Mouse (Mus musculus) forebrain, embryonic 15.5 days (tissue): ENCODE data around the gene Sox5. TPM values are rescaled to one million over a fixed set of nuclear protein-coding genes. Genes with fewer than 3 reads are reported as not detected.

Source experiments
- ATAC-seq: fragments of 200-750 bp; cut with Nextera tagmentation; replicated peaks from 2 replicates; pipeline ENCODE4 v1.8.0; 2017; ENCODE audit warnings: mild to moderate bottlenecking, moderate TSS enrichment, moderate library complexity
- H3K27ac ChIP-seq: fragments of 300-500 bp; sonication (generic); replicated peaks from 2 replicates; pipeline ENCODE4 v1.5.1; 2015; ENCODE audit warnings: mild to moderate bottlenecking, inconsistent platforms
- H3K27me3 ChIP-seq: fragments of 300-500 bp; sonication (generic); 2 replicates; pipeline ENCODE4 v1.6.1; 2015; ENCODE audit warnings: inconsistent platforms
- H3K36me3 ChIP-seq: fragments of 300-500 bp; sonication (generic); 2 replicates; pipeline ENCODE4 v1.6.1; 2015; ENCODE audit warnings: mild to moderate bottlenecking, inconsistent platforms
- H3K4me1 ChIP-seq: fragments of 300-500 bp; sonication (generic); 2 replicates; pipeline ENCODE4 v1.6.1; 2015; ENCODE audit warnings: inconsistent platforms
- H3K4me2 ChIP-seq: fragments of 300-500 bp; sonication (generic); replicated peaks from 2 replicates; pipeline ENCODE4 v1.6.1; 2015; ENCODE audit warnings: mild to moderate bottlenecking, inconsistent platforms
- H3K4me3 ChIP-seq: fragments of 300-500 bp; sonication (generic); 2 replicates; pipeline ENCODE4 v1.5.1; 2015; ENCODE audit warnings: mild to moderate bottlenecking, inconsistent platforms
- H3K9ac ChIP-seq: fragments of 300-500 bp; sonication (generic); replicated peaks from 2 replicates; pipeline ENCODE4 v1.6.1; 2015; ENCODE audit warnings: mild to moderate bottlenecking, inconsistent platforms
- H3K9me3 ChIP-seq: fragments of 300-500 bp; sonication (generic); 2 replicates; pipeline ENCODE4 v1.6.1; 2016; ENCODE audit warnings: inconsistent platforms
- WGBS: fragments of 180-500 bp; shearing (Covaris S2); methylation state at CpG from one replicate; pipeline ENCODE4 v1.1.7; 2015; ENCODE audit warnings: mixed read lengths; 5-methylcytosine and 5-hydroxymethylcytosine counted together
- polyA plus RNA-seq: library from polyadenylated mRNA; unstranded; fragments of >200 nt; fragmentation: Nextera tagmentation; extraction: Ambion mirVana; gene quantifications from 2 replicates; pipeline ENCODE4 v1.2.1, GENCODE M21; 2015

The Sox5 gene
- polyA plus RNA-seq, 1 experiment from 2014 or later = 239 TPM

GRCm38 (mm10) chr6:144670433-144671167 is 111.2 kb downstream of the Sox5 start:
- H3K9me3 ChIP-seq = no peaks in the 10 kb centered on the region
- H3K36me3 ChIP-seq = no peaks in the 10 kb centered on the region
- no peak overlapping the region for H3K4me2 ChIP-seq
- ATAC-seq = no peak
- no peak overlapping the region for H3K9ac ChIP-seq
- H3K4me3 ChIP-seq = no peak overlapping the region
- no peak overlapping the region for H3K27ac ChIP-seq
- H3K4me1 ChIP-seq = no peaks in the 10 kb centered on the region
- 39% methylated on average over 3 of the region's 3 CpGs for WGBS
- no peaks in the 10 kb centered on the region for H3K27me3 ChIP-seq

- no peaks in the 10 kb centered on the region for H3K9me3 ChIP-seq
- ATAC-seq = no peak
- WGBS = 90% methylated on average over 6 of the region's 6 CpGs
- no peak overlapping the region for H3K4me3 ChIP-seq
- no peaks in the 10 kb centered on the region for H3K27me3 ChIP-seq
- H3K36me3 ChIP-seq = no peaks in the 10 kb centered on the region
- no peak overlapping the region for H3K4me2 ChIP-seq
- no peak overlapping the region for H3K27ac ChIP-seq
- no peaks in the 10 kb centered on the region for H3K4me1 ChIP-seq
- no peak overlapping the region for H3K9ac ChIP-seq
Measured at GRCm38 (mm10) chr6:144666617-144667016, 115.2 kb downstream of the Sox5 start.

GRCm38 (mm10) chr6:144664765-144665164 is 117.0 kb downstream of the Sox5 start:
- Histone ChIP-seq H3K27ac (no peak overlapping the region), H3K9me3 (no peaks in the 10 kb centered on the region), H3K4me2 (no peak overlapping the region), H3K9ac (no peak overlapping the region), H3K36me3 (no peaks in the 10 kb centered on the region), H3K4me3 (no peak overlapping the region), H3K27me3 (no peaks in the 10 kb centered on the region), H3K4me1 (no peaks in the 10 kb centered on the region)
- 73% methylated on average over 9 of the region's 9 CpGs for WGBS
- ATAC-seq = no peak

GRCm38 (mm10) chr6:144663516-144664074 is 118.2 kb downstream of the Sox5 start:
- Histone ChIP-seq H3K4me1 (no peaks in the 10 kb centered on the region), H3K9ac (no peak overlapping the region), H3K9me3 (no peaks in the 10 kb centered on the region), H3K27me3 (no peaks in the 10 kb centered on the region), H3K4me3 (no peak overlapping the region), H3K27ac (no peak overlapping the region), H3K4me2 (no peak overlapping the region), H3K36me3 (no peaks in the 10 kb centered on the region)
- no peak for ATAC-seq
- 63% methylated on average over 4 of the region's 4 CpGs for WGBS

GRCm38 (mm10) chr6:144659115-144660108 is 122.4 kb downstream of the Sox5 start:
- 54% methylated on average over 10 of the region's 10 CpGs for WGBS
- H3K27me3 ChIP-seq = no peaks in the 10 kb centered on the region
- H3K27ac ChIP-seq = no peak overlapping the region
- H3K9ac ChIP-seq = no peak overlapping the region
- no peak overlapping the region for H3K4me3 ChIP-seq
- H3K4me1 ChIP-seq = no peaks in the 10 kb centered on the region
- H3K36me3 ChIP-seq = no peaks in the 10 kb centered on the region
- no peaks in the 10 kb centered on the region for H3K9me3 ChIP-seq
- no peak overlapping the region for H3K4me2 ChIP-seq
- ATAC-seq = no peak

- Histone ChIP-seq H3K9me3 (no peaks in the 10 kb centered on the region), H3K4me1 (no peaks in the 10 kb centered on the region), H3K4me3 (no peak overlapping the region), H3K27me3 (no peaks in the 10 kb centered on the region), H3K9ac (no peak overlapping the region), H3K27ac (no peak overlapping the region), H3K36me3 (no peaks in the 10 kb centered on the region), H3K4me2 (no peak overlapping the region)
- no peak for ATAC-seq
- WGBS = 80% methylated on average over 5 of the region's 5 CpGs
Measured at GRCm38 (mm10) chr6:144652876-144653275, 128.9 kb downstream of the Sox5 start.

- no peak for ATAC-seq
- no peak overlapping the region for H3K4me3 ChIP-seq
- no peaks in the 10 kb centered on the region for H3K4me1 ChIP-seq
- no peaks in the 10 kb centered on the region for H3K36me3 ChIP-seq
- H3K9ac ChIP-seq = no peak overlapping the region
- WGBS = 67% methylated on average over 9 of the region's 9 CpGs
- H3K27ac ChIP-seq = no peak overlapping the region
- H3K27me3 ChIP-seq = no peaks in the 10 kb centered on the region
- H3K4me2 ChIP-seq = no peak overlapping the region
- H3K9me3 ChIP-seq = 0 out of 2 replicates have a peak, but pooled peaks cover 4% of the 10 kb centered on the region
Measured at GRCm38 (mm10) chr6:144648896-144649295, 132.9 kb downstream of the Sox5 start.

- Histone ChIP-seq H3K36me3 (no peaks in the 10 kb centered on the region), H3K9ac (no peak overlapping the region), H3K27me3 (no peaks in the 10 kb centered on the region), H3K4me1 (no peaks in the 10 kb centered on the region), H3K4me3 (no peak overlapping the region), H3K4me2 (no peak overlapping the region), H3K9me3 (0 out of 2 replicates have a peak, but pooled peaks cover 4% of the 10 kb centered on the region), H3K27ac (no peak overlapping the region)
- 50% methylated on average over 4 of the region's 4 CpGs for WGBS
- no peak for ATAC-seq
Measured at GRCm38 (mm10) chr6:144648124-144648591, 133.6 kb downstream of the Sox5 start.

GRCm38 (mm10) chr6:144646331-144646730 is 135.4 kb downstream of the Sox5 start:
- Histone ChIP-seq H3K4me2 (no peak overlapping the region), H3K9ac (no peak overlapping the region), H3K27me3 (no peaks in the 10 kb centered on the region), H3K4me3 (no peak overlapping the region), H3K4me1 (no peaks in the 10 kb centered on the region), H3K27ac (no peak overlapping the region), H3K36me3 (no peaks in the 10 kb centered on the region), H3K9me3 (0 out of 2 replicates have a peak, but pooled peaks cover 4% of the 10 kb centered on the region)
- 91% methylated on average over 3 of the region's 3 CpGs for WGBS
- ATAC-seq = no peak

GRCm38 (mm10) chr6:144645796-144646195 is 136.0 kb downstream of the Sox5 start:
- Histone ChIP-seq H3K4me3 (no peak overlapping the region), H3K27me3 (no peaks in the 10 kb centered on the region), H3K4me2 (no peak overlapping the region), H3K4me1 (no peaks in the 10 kb centered on the region), H3K36me3 (no peaks in the 10 kb centered on the region), H3K27ac (no peak overlapping the region), H3K9ac (no peak overlapping the region), H3K9me3 (0 out of 2 replicates have a peak, but pooled peaks cover 4% of the 10 kb centered on the region)
- no peak for ATAC-seq
- 90% methylated on average over 4 of the region's 4 CpGs for WGBS

- Histone ChIP-seq H3K9me3 (0 out of 2 replicates have a peak, but pooled peaks cover 4% of the 10 kb centered on the region), H3K9ac (no peak overlapping the region), H3K4me3 (no peak overlapping the region), H3K4me2 (no peak overlapping the region), H3K4me1 (no peaks in the 10 kb centered on the region), H3K27ac (no peak overlapping the region), H3K27me3 (no peaks in the 10 kb centered on the region), H3K36me3 (no peaks in the 10 kb centered on the region)
- WGBS = 75% methylated on average over 4 of the region's 4 CpGs
- no peak for ATAC-seq
Measured at GRCm38 (mm10) chr6:144644711-144645110, 137.1 kb downstream of the Sox5 start.

- H3K4me1 ChIP-seq = peaks cover 4% of the 10 kb centered on the region; the same call in 1 of the 2 replicates
- no peaks in the 10 kb centered on the region for H3K27me3 ChIP-seq
- no peak overlapping the region for H3K9ac ChIP-seq
- 81% methylated on average over 5 of the region's 5 CpGs for WGBS
- H3K27ac ChIP-seq = no peak overlapping the region
- ATAC-seq = no peak
- no peaks in the 10 kb centered on the region for H3K36me3 ChIP-seq
- 0 out of 2 replicates have a peak, but pooled peaks cover 4% of the 10 kb centered on the region for H3K9me3 ChIP-seq
- H3K4me2 ChIP-seq = no peak overlapping the region
- H3K4me3 ChIP-seq = no peak overlapping the region
Measured at GRCm38 (mm10) chr6:144643601-144644000, 138.2 kb downstream of the Sox5 start.
